25 mouse cellular contexts compared by ENCODE assay signal in the genomic region with DNA sequence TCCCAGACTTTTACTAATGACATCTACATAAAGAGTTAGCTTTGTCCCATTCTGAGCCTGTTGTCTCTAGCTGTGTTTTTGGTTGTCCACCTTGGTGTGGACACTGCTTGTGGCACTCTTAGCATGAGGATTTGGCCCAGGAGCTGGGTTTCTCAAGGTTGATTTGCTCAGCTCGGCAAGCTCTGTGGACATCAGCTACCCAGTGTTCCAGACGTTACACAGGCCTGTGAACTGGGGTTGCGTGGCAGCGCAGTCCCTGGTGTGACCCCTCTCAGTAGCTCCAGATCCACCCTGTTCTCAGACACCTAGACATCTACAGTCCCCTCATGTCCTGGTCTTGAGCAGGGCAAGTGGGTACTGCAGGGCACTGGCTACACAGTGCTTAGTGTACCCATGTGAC.
DNase-seq lines count a peak whose midpoint lies in the region; ATAC-seq and TF ChIP-seq lines count a peak whose summit lies in the region.
"Had no signal": no experiment of that assay in that cellular context is flagged by ENCODE, and none has a peak within 500 bp of the region (broad histone marks: within the 10 kb centered on the region; RNA-seq: fewer than 3 reads in every experiment).

No protein-coding gene starts in this region.

- H3K4me2 ChIP-seq in embryonic facial prominence, embryonic 11.5 days (ENCODE audit: low read depth, low read length) = no peak overlapping the region
- H3K4me2 ChIP-seq in heart, embryonic 11.5 days = no peak overlapping the region
- no peak overlapping the region for H3K4me2 ChIP-seq in kidney, embryonic 15.5 days
- no peak overlapping the region for H3K4me2 ChIP-seq in kidney, embryonic 14.5 days (replicated peaks; ENCODE audit: low read depth, low read length)
- H3K4me2 ChIP-seq in midbrain, embryonic 11.5 days = no peak overlapping the region
- H3K4me2 ChIP-seq in midbrain, postnatal 0 days (ENCODE audit: low read depth, low read length, poor library complexity, severe bottlenecking) = no peak overlapping the region
- H3K4me2 ChIP-seq: embryonic facial prominence, embryonic 12.5 days; forebrain, embryonic 12.5 days; forebrain, embryonic 15.5 days had no signal

- DNase-seq in embryonic facial prominence, embryonic 11.5 days (ENCODE audit: low spot score) = no peak
- DNase-seq in embryonic facial prominence, embryonic 10.5 days (ENCODE audit: low spot score) = no peak
- DNase-seq in heart, adult 11 months = peak; percentile 64
- DNase-seq in midbrain, embryonic 11.5 days (ENCODE audit: low spot score, missing footprints) = peak; percentile 75
- no peak for DNase-seq in midbrain, postnatal 0 days (ENCODE audit: low spot score)
- DNase-seq: adrenal gland, adult 8-10 months; adrenal gland, postnatal 14 days; adrenal gland, postnatal 36 days; B cell, adult 2 months; cerebellum, adult 11-12 months; cerebellum, adult 2 months; cerebellum, adult 9-10 months; cerebellum, postnatal 10 days; cerebellum, postnatal 25 days; forebrain, postnatal 0 days had no signal

- no peak overlapping the region for H3K4me3 ChIP-seq in embryonic facial prominence, embryonic 11.5 days (ENCODE audit: low read depth, low read length)
- no peak overlapping the region for H3K4me3 ChIP-seq in embryonic facial prominence, embryonic 10.5 days
- H3K4me3 ChIP-seq in heart, embryonic 11.5 days (ENCODE audit: low read depth, low read length) = no peak overlapping the region
- H3K4me3 ChIP-seq in kidney, embryonic 15.5 days (replicated peaks) = no peak overlapping the region
- no peak overlapping the region for H3K4me3 ChIP-seq in kidney, embryonic 14.5 days (ENCODE audit: low read length)
- H3K4me3 ChIP-seq in midbrain, embryonic 11.5 days (ENCODE audit: low read depth, low read length) = no peak overlapping the region
- H3K4me3 ChIP-seq in midbrain, postnatal 0 days (ENCODE audit: low read depth, low read length) = no peak overlapping the region
- H3K4me3 ChIP-seq: embryonic facial prominence, embryonic 12.5 days; forebrain, embryonic 12.5 days; forebrain, embryonic 15.5 days had no signal

- ATAC-seq in embryonic facial prominence, embryonic 11.5 days (replicated peaks; ENCODE audit: insufficient number of reproducible peaks, low FRiP score, low TSS enrichment, low read depth) = 0 out of 2 replicates have a peak, but pooled peaks have one; percentile 7
- ATAC-seq in heart, embryonic 11.5 days (replicated peaks; ENCODE audit: insufficient number of reproducible peaks, low FRiP score, low TSS enrichment) = no peak
- ATAC-seq in kidney, embryonic 15.5 days (replicated peaks; ENCODE audit: low FRiP score) = no peak
- ATAC-seq in kidney, embryonic 14.5 days (ENCODE audit: low FRiP score, low TSS enrichment) = no peak
- no peak for ATAC-seq in midbrain, embryonic 11.5 days (ENCODE audit: low FRiP score)
- no peak for ATAC-seq in midbrain, postnatal 0 days (ENCODE audit: low FRiP score)
- ATAC-seq: activated CD4-positive, CD25-positive, alpha-beta regulatory T cell, adult 4 months; CD4-positive, CD25-positive, alpha-beta regulatory T cell, adult 4 months; forebrain, embryonic 15.5 days; forebrain, postnatal 0 days; Patski had no signal

- H3K4me1 ChIP-seq in embryonic facial prominence, embryonic 11.5 days (ENCODE audit: control insufficient read depth, insufficient read depth, low read length) = no peaks in the 10 kb centered on the region
- H3K4me1 ChIP-seq in embryonic facial prominence, embryonic 10.5 days = peaks cover 4% of the 10 kb centered on the region; the same call in 1 of the 2 replicates
- H3K4me1 ChIP-seq in heart, embryonic 11.5 days (ENCODE audit: control insufficient read depth, insufficient read depth, low read length) = no peaks in the 10 kb centered on the region
- peaks cover 13% of the 10 kb centered on the region for H3K4me1 ChIP-seq in kidney, embryonic 15.5 days
- peaks cover 12% of the 10 kb centered on the region; the same call in 1 of the 2 replicates for H3K4me1 ChIP-seq in kidney, embryonic 14.5 days (ENCODE audit: control insufficient read depth, insufficient read depth, low read length)
- peaks cover 9% of the 10 kb centered on the region; the same call in 1 of the 2 replicates for H3K4me1 ChIP-seq in midbrain, embryonic 11.5 days (ENCODE audit: control insufficient read depth, insufficient read depth, low read length)
- H3K4me1 ChIP-seq in midbrain, postnatal 0 days (ENCODE audit: insufficient read depth, low read length) = no peaks in the 10 kb centered on the region
- H3K4me1 ChIP-seq: embryonic facial prominence, embryonic 12.5 days had no signal

- no peak overlapping the region for H3K9ac ChIP-seq in embryonic facial prominence, embryonic 11.5 days (replicated peaks; ENCODE audit: low read length)
- no peak overlapping the region for H3K9ac ChIP-seq in heart, embryonic 11.5 days (ENCODE audit: low read depth, low read length)
- no peak overlapping the region for H3K9ac ChIP-seq in kidney, embryonic 15.5 days
- no peak overlapping the region for H3K9ac ChIP-seq in kidney, embryonic 14.5 days (ENCODE audit: low read depth, low read length)
- no peak overlapping the region for H3K9ac ChIP-seq in midbrain, embryonic 11.5 days (ENCODE audit: low read length)
- H3K9ac ChIP-seq in midbrain, postnatal 0 days (replicated peaks; ENCODE audit: low read length, poor library complexity, severe bottlenecking) = no peak overlapping the region
- H3K9ac ChIP-seq: embryonic facial prominence, embryonic 12.5 days; forebrain, embryonic 12.5 days; forebrain, embryonic 15.5 days; forebrain, postnatal 0 days had no signal

- 86% methylated on average over 4 of the region's 4 CpGs for WGBS in embryonic facial prominence, embryonic 11.5 days
- 84% methylated on average over 4 of the region's 4 CpGs for WGBS in embryonic facial prominence, embryonic 10.5 days
- WGBS in heart, embryonic 11.5 days (ENCODE audit: insufficient replicate concordance) = 72% methylated on average over 4 of the region's 4 CpGs
- WGBS in kidney, embryonic 15.5 days = 72% methylated on average over 4 of the region's 4 CpGs
- 62% methylated on average over 4 of the region's 4 CpGs for WGBS in kidney, embryonic 14.5 days
- WGBS in midbrain, embryonic 11.5 days = 91% methylated on average over 4 of the region's 4 CpGs
- WGBS in midbrain, postnatal 0 days = 94% methylated on average over 4 of the region's 4 CpGs

- no peak overlapping the region for H3K27ac ChIP-seq in embryonic facial prominence, embryonic 11.5 days (replicated peaks; ENCODE audit: low read depth, low read length)
- H3K27ac ChIP-seq in embryonic facial prominence, embryonic 10.5 days (replicated peaks) = no peak overlapping the region
- no peak overlapping the region for H3K27ac ChIP-seq in heart, embryonic 11.5 days (ENCODE audit: low read depth, low read length)
- H3K27ac ChIP-seq in kidney, embryonic 15.5 days = peak overlapping the region; percentile 52; the same call in 1 of the 2 replicates
- H3K27ac ChIP-seq in kidney, embryonic 14.5 days (ENCODE audit: low read depth, low read length) = no peak overlapping the region
- H3K27ac ChIP-seq in midbrain, embryonic 11.5 days (ENCODE audit: low read depth, low read length) = no peak overlapping the region
- no peak overlapping the region for H3K27ac ChIP-seq in midbrain, postnatal 0 days (ENCODE audit: low read depth, low read length)
- H3K27ac ChIP-seq: embryonic facial prominence, embryonic 12.5 days; forebrain, embryonic 12.5 days; forebrain, embryonic 15.5 days had no signal

- no peaks in the 10 kb centered on the region for H3K27me3 ChIP-seq in embryonic facial prominence, embryonic 11.5 days (ENCODE audit: control insufficient read depth, insufficient read depth, low read length)
- no peaks in the 10 kb centered on the region for H3K27me3 ChIP-seq in embryonic facial prominence, embryonic 10.5 days (replicated peaks; ENCODE audit: low read depth, poor library complexity, severe bottlenecking)
- H3K27me3 ChIP-seq in heart, embryonic 11.5 days (ENCODE audit: control insufficient read depth, insufficient read depth, low read length) = no peaks in the 10 kb centered on the region
- no peaks in the 10 kb centered on the region for H3K27me3 ChIP-seq in kidney, embryonic 15.5 days
- H3K27me3 ChIP-seq in kidney, embryonic 14.5 days (ENCODE audit: control insufficient read depth, insufficient read depth, low read length) = no peaks in the 10 kb centered on the region
- no peaks in the 10 kb centered on the region for H3K27me3 ChIP-seq in midbrain, embryonic 11.5 days (ENCODE audit: control insufficient read depth, insufficient read depth, low read length)
- H3K27me3 ChIP-seq in midbrain, postnatal 0 days (ENCODE audit: insufficient read depth, low read length) = no peaks in the 10 kb centered on the region
- H3K27me3 ChIP-seq: embryonic facial prominence, embryonic 12.5 days; forebrain, embryonic 12.5 days; forebrain, embryonic 15.5 days; Patski had no signal

- no peaks in the 10 kb centered on the region for H3K36me3 ChIP-seq in embryonic facial prominence, embryonic 11.5 days (replicated peaks; ENCODE audit: control insufficient read depth, insufficient read depth, low read depth, low read length)
- no peaks in the 10 kb centered on the region for H3K36me3 ChIP-seq in embryonic facial prominence, embryonic 10.5 days (replicated peaks)
- H3K36me3 ChIP-seq in heart, embryonic 11.5 days (ENCODE audit: control insufficient read depth, insufficient read depth, low read length) = no peaks in the 10 kb centered on the region
- no peaks in the 10 kb centered on the region for H3K36me3 ChIP-seq in kidney, embryonic 15.5 days
- H3K36me3 ChIP-seq in kidney, embryonic 14.5 days (ENCODE audit: control insufficient read depth, insufficient read depth, low read length) = no peaks in the 10 kb centered on the region
- no peaks in the 10 kb centered on the region for H3K36me3 ChIP-seq in midbrain, embryonic 11.5 days (ENCODE audit: control insufficient read depth, insufficient read depth, low read length)
- H3K36me3 ChIP-seq in midbrain, postnatal 0 days (ENCODE audit: insufficient read depth, low read length) = no peaks in the 10 kb centered on the region
- H3K36me3 ChIP-seq: embryonic facial prominence, embryonic 12.5 days; forebrain, embryonic 12.5 days; forebrain, embryonic 15.5 days; G1E had no signal

- TF ChIP-seq CTCF in midbrain, postnatal 0 days (IDR thresholded peaks at IDR 0.05) = no peak

- no peaks in the 10 kb centered on the region for H3K9me3 ChIP-seq in embryonic facial prominence, embryonic 11.5 days (replicated peaks; ENCODE audit: control insufficient read depth, low read length)
- H3K9me3 ChIP-seq in embryonic facial prominence, embryonic 10.5 days = no peaks in the 10 kb centered on the region
- no peaks in the 10 kb centered on the region for H3K9me3 ChIP-seq in heart, embryonic 11.5 days (replicated peaks; ENCODE audit: control insufficient read depth, low read length)
- no peaks in the 10 kb centered on the region for H3K9me3 ChIP-seq in kidney, embryonic 15.5 days (replicated peaks)
- H3K9me3 ChIP-seq in kidney, embryonic 14.5 days (ENCODE audit: control insufficient read depth, low read length) = no peaks in the 10 kb centered on the region
- no peaks in the 10 kb centered on the region for H3K9me3 ChIP-seq in midbrain, embryonic 11.5 days (ENCODE audit: control insufficient read depth, low read length)
- no peaks in the 10 kb centered on the region for H3K9me3 ChIP-seq in midbrain, postnatal 0 days (ENCODE audit: low read length)
- H3K9me3 ChIP-seq: embryonic facial prominence, embryonic 12.5 days; forebrain, embryonic 12.5 days; forebrain, embryonic 15.5 days; G1E had no signal

Comparison
In these comparisons a context has a peak if more than half of its experiments do, and no peak if none do; other contexts are left out.
1. DNase-seq: peak in heart, adult 11 months (single experiment) and midbrain, embryonic 11.5 days (single experiment); none in embryonic facial prominence, embryonic 11.5 days (single experiment), embryonic facial prominence, embryonic 10.5 days (single experiment) and midbrain, postnatal 0 days (single experiment).